Mouse (Mus musculus) frontal cortex, adult (tissue): ENCODE data around the gene Lrpprc.
"Not testable (repeated sequence)": the region's sequence is repeated elsewhere in the genome, so short reads cannot be mapped to it uniquely, and the experiment has no call there.

Experiments
- ATAC-seq: cut with Nextera tagmentation; 2 replicates; pipeline ENCODE4 v1.9.2; 2017; ENCODE audit warnings: mild to moderate bottlenecking, moderate library complexity, mixed read lengths; ENCODE audit not compliant: low TSS enrichment

Lrpprc gene

GRCm38 (mm10) chr17:84790447-84791098, at the start of gene Lrpprc:
Gene Lrpprc, minus strand, starts transcription at chr17:84790789.
- peak; percentile 97 for ATAC-seq

GRCm38 (mm10) chr17:84837780-84838179, 47.2 kb upstream of the Lrpprc start:
- peak; percentile 95 for ATAC-seq

GRCm38 (mm10) chr17:84835249-84835648, 44.7 kb upstream of the Lrpprc start:
- no peak for ATAC-seq

GRCm38 (mm10) chr17:84832346-84832745, 41.8 kb upstream of the Lrpprc start:
- no peak for ATAC-seq

GRCm38 (mm10) chr17:84828301-84828700, 37.7 kb upstream of the Lrpprc start:
- ATAC-seq: no peak

- ATAC-seq: no peak
These were observed 30.0 kb upstream of the Lrpprc start for GRCm38 (mm10) chr17:84820603-84821002.

- no peak for ATAC-seq
These were observed 27.8 kb upstream of the Lrpprc start for GRCm38 (mm10) chr17:84818390-84818789.

GRCm38 (mm10) chr17:84816014-84816461, 25.4 kb upstream of the Lrpprc start:
- ATAC-seq: no peak

GRCm38 (mm10) chr17:84814905-84815304, 24.3 kb upstream of the Lrpprc start:
- ATAC-seq: no peak

GRCm38 (mm10) chr17:84814192-84814591, 23.6 kb upstream of the Lrpprc start:
- not testable (repeated sequence) for ATAC-seq

GRCm38 (mm10) chr17:84792006-84792405, 1.4 kb upstream of the Lrpprc start:
- ATAC-seq: no peak

GRCm38 (mm10) chr17:84791156-84791555, 567 bp upstream of the Lrpprc start:
- peak; percentile 28; the same call in 1 of the 2 replicates for ATAC-seq

GRCm38 (mm10) chr17:84790043-84790442, 546 bp downstream of the Lrpprc start:
- ATAC-seq: no peak

GRCm38 (mm10) chr17:84788376-84789125, 2.0 kb downstream of the Lrpprc start:
- ATAC-seq: no peak

GRCm38 (mm10) chr17:84787477-84787876, 3.1 kb downstream of the Lrpprc start:
- no peak for ATAC-seq

GRCm38 (mm10) chr17:84786911-84787310, 3.7 kb downstream of the Lrpprc start:
- ATAC-seq: no peak

GRCm38 (mm10) chr17:84785176-84785575, 5.4 kb downstream of the Lrpprc start:
- ATAC-seq: no peak

- ATAC-seq: no peak
These were observed 7.1 kb downstream of the Lrpprc start for GRCm38 (mm10) chr17:84783491-84783890.

- no peak for ATAC-seq
These were observed 10.3 kb downstream of the Lrpprc start for GRCm38 (mm10) chr17:84780321-84780720.

GRCm38 (mm10) chr17:84778477-84778978, 12.1 kb downstream of the Lrpprc start:
- ATAC-seq: no peak

GRCm38 (mm10) chr17:84776362-84777000, 14.1 kb downstream of the Lrpprc start:
- no peak for ATAC-seq

GRCm38 (mm10) chr17:84775291-84775690, 15.3 kb downstream of the Lrpprc start:
- ATAC-seq: no peak
